In the genomic region with DNA sequence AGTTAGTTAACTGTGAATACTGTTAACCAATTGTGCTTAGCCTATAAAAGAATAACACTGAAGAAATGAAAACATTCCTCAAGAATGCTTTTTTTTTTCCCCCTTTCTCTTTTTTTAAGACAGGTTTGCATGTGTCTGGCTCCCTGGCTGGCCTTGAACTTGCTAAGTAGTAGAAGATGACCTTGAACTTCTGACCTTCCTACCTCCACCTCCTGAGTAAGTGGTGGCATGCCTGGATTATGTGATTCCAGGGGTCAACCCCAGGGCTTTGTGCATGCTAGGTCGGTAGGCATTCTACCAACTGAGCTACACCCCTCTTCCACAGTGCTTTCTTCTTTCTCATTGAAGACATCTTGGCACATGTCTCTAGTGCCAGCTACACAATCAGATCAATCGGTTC, we compare ENCODE assay signal across 17 mouse cellular contexts. TPM values are rescaled to one million over a fixed set of nuclear protein-coding genes. Genes with fewer than 3 reads are reported as not detected.
DNase-seq lines count a peak whose midpoint lies in the region; ATAC-seq lines count a peak whose summit lies in the region.
"Had no signal": no experiment of that assay in that cellular context is flagged by ENCODE, and none has a peak within 500 bp of the region (broad histone marks: within the 10 kb centered on the region; RNA-seq: fewer than 3 reads in every experiment).

No protein-coding gene starts in this region.

- DNase-seq in cerebellum, adult 9-11 months = peak; percentile 29
- no peak for DNase-seq in cerebellum, postnatal 25 days
- DNase-seq in hindbrain, embryonic 11.5 days (ENCODE audit: low spot score) = no peak
- no peak for DNase-seq in neural tube, embryonic 10.5 days (ENCODE audit: extremely low spot score, low spot score)
- DNase-seq in urinary bladder, postnatal 36 days (ENCODE audit: low spot score in 2 of 2) = no peak
- DNase-seq in lung, postnatal 25 days (ENCODE audit: low spot score) = no peak
- DNase-seq: gastrocnemius, postnatal 14 days; heart, postnatal 14 days; lung, postnatal 14 days had no signal

- H3K4me2 ChIP-seq in hindbrain, embryonic 16.5 days (ENCODE audit: low read length) = peak overlapping the region; percentile 95; the same call in 1 of the 2 replicates
- H3K4me2 ChIP-seq in hindbrain, embryonic 11.5 days (replicated peaks; ENCODE audit: low read depth, low read length) = no peak overlapping the region
- peak overlapping the region; percentile 74; the same call in 1 of the 2 replicates for H3K4me2 ChIP-seq in neural tube, embryonic 13.5 days

- no peaks in the 10 kb centered on the region for H3K9me3 ChIP-seq in hindbrain, embryonic 16.5 days (ENCODE audit: control insufficient read depth, low read length)
- no peaks in the 10 kb centered on the region for H3K9me3 ChIP-seq in hindbrain, embryonic 11.5 days (ENCODE audit: control insufficient read depth, low read length)
- no peaks in the 10 kb centered on the region for H3K9me3 ChIP-seq in neural tube, embryonic 13.5 days
- H3K9me3 ChIP-seq: embryonic facial prominence, embryonic 12.5 days; intestine, embryonic 15.5 days; midbrain, embryonic 12.5 days had no signal

- peaks cover 18% of the 10 kb centered on the region for H3K36me3 ChIP-seq in hindbrain, embryonic 16.5 days (ENCODE audit: control insufficient read depth, insufficient read depth, low read length)
- H3K36me3 ChIP-seq in hindbrain, embryonic 11.5 days (ENCODE audit: control insufficient read depth, insufficient read depth, low read length) = no peaks in the 10 kb centered on the region
- peaks cover 28% of the 10 kb centered on the region for H3K36me3 ChIP-seq in neural tube, embryonic 13.5 days

- H3K27me3 ChIP-seq in hindbrain, embryonic 16.5 days (replicated peaks; ENCODE audit: control insufficient read depth, insufficient read depth, low read length) = no peaks in the 10 kb centered on the region
- no peaks in the 10 kb centered on the region for H3K27me3 ChIP-seq in hindbrain, embryonic 11.5 days (ENCODE audit: control insufficient read depth, insufficient read depth, low read length)
- no peaks in the 10 kb centered on the region for H3K27me3 ChIP-seq in neural tube, embryonic 13.5 days
- H3K27me3 ChIP-seq: CH12.LX; embryonic facial prominence, embryonic 12.5 days; intestine, embryonic 15.5 days; midbrain, embryonic 12.5 days had no signal

- H3K4me3 ChIP-seq in hindbrain, embryonic 16.5 days (ENCODE audit: low read length) = no peak overlapping the region
- no peak overlapping the region for H3K4me3 ChIP-seq in hindbrain, embryonic 11.5 days (ENCODE audit: low read depth, low read length)
- H3K4me3 ChIP-seq in neural tube, embryonic 13.5 days = no peak overlapping the region

- peaks cover 14% of the 10 kb centered on the region for H3K4me1 ChIP-seq in hindbrain, embryonic 16.5 days (ENCODE audit: control insufficient read depth, insufficient read depth, low read depth, low read length)
- H3K4me1 ChIP-seq in hindbrain, embryonic 11.5 days (replicated peaks; ENCODE audit: control insufficient read depth, insufficient read depth, low read length) = 0 out of 2 replicates have a peak, but pooled peaks cover 3% of the 10 kb centered on the region
- peaks cover 19% of the 10 kb centered on the region for H3K4me1 ChIP-seq in neural tube, embryonic 13.5 days (replicated peaks)

- H3K27ac ChIP-seq in hindbrain, embryonic 16.5 days (ENCODE audit: low read depth, low read length) = no peak overlapping the region
- H3K27ac ChIP-seq in hindbrain, embryonic 11.5 days (ENCODE audit: low read depth, low read length) = no peak overlapping the region
- no peak overlapping the region for H3K27ac ChIP-seq in neural tube, embryonic 13.5 days (replicated peaks)
- H3K27ac ChIP-seq: intestine, embryonic 15.5 days had no signal

- 87% methylated on average over 2 of the region's 2 CpGs for WGBS in hindbrain, embryonic 16.5 days
- 93% methylated on average over 2 of the region's 2 CpGs for WGBS in hindbrain, embryonic 11.5 days
- WGBS in neural tube, embryonic 13.5 days = 84% methylated on average over 2 of the region's 2 CpGs

- H3K9ac ChIP-seq in hindbrain, embryonic 16.5 days (ENCODE audit: low read depth, low read length) = no peak overlapping the region
- H3K9ac ChIP-seq in hindbrain, embryonic 11.5 days (ENCODE audit: low read depth, low read length) = no peak overlapping the region
- H3K9ac ChIP-seq in neural tube, embryonic 13.5 days = no peak overlapping the region

- ATAC-seq in hindbrain, embryonic 16.5 days = no peak
- ATAC-seq in hindbrain, embryonic 11.5 days (ENCODE audit: low FRiP score) = no peak
- ATAC-seq in neural tube, embryonic 13.5 days (ENCODE audit: low read depth) = no peak

RNA-seq across cellular contexts. Expression of a gene that starts 1.3 kb away (rescaled TPM):
- 33.1 and 33.2 TPM in 2 replicates for polyA plus RNA-seq in hindbrain, embryonic 16.5 days (2015; fragmentation: Nextera tagmentation; extraction: Ambion mirVana)
- 26.3 and 31.5 TPM in 2 replicates for polyA plus RNA-seq in hindbrain, embryonic 11.5 days (2014; fragmentation: Nextera tagmentation; extraction: Ambion mirVana)
- 31.5 and 32.9 TPM in 2 replicates for polyA plus RNA-seq in neural tube, embryonic 13.5 days (2015; fragmentation: Nextera tagmentation; extraction: Ambion mirVana)

RNA-seq across cellular contexts. Expression of a gene that starts 29.4 kb away (rescaled TPM):
- polyA plus RNA-seq in hindbrain, embryonic 16.5 days (2015; fragmentation: Nextera tagmentation; extraction: Ambion mirVana) = 53.0 and 61.1 TPM in 2 replicates
- 18.5 and 19.9 TPM in 2 replicates for polyA plus RNA-seq in hindbrain, embryonic 11.5 days (2014; fragmentation: Nextera tagmentation; extraction: Ambion mirVana)
- 44.8 and 45.2 TPM in 2 replicates for polyA plus RNA-seq in neural tube, embryonic 13.5 days (2015; fragmentation: Nextera tagmentation; extraction: Ambion mirVana)

RNA-seq across cellular contexts. Expression of a gene that starts 29.4 kb away (rescaled TPM):
- 514 and 534 TPM in 2 replicates for polyA plus RNA-seq in hindbrain, embryonic 16.5 days (2015; fragmentation: Nextera tagmentation; extraction: Ambion mirVana)
- 756 and 797 TPM in 2 replicates for polyA plus RNA-seq in hindbrain, embryonic 11.5 days (2014; fragmentation: Nextera tagmentation; extraction: Ambion mirVana)
- polyA plus RNA-seq in neural tube, embryonic 13.5 days (2015; fragmentation: Nextera tagmentation; extraction: Ambion mirVana) = 695 and 718 TPM in 2 replicates

RNA-seq across cellular contexts. Expression of a gene that starts 32.6 kb away (rescaled TPM):
- polyA plus RNA-seq in hindbrain, embryonic 16.5 days (2015; fragmentation: Nextera tagmentation; extraction: Ambion mirVana) = 2.1 and 2.7 TPM in 2 replicates
- 2.6 and 2.7 TPM in 2 replicates for polyA plus RNA-seq in hindbrain, embryonic 11.5 days (2014; fragmentation: Nextera tagmentation; extraction: Ambion mirVana)
- 2.5 TPM in 2 replicates for polyA plus RNA-seq in neural tube, embryonic 13.5 days (2015; fragmentation: Nextera tagmentation; extraction: Ambion mirVana)
- polyA plus RNA-seq: kidney, embryonic 16.5 days; liver, adult 2 months had no signal

RNA-seq across cellular contexts. Expression of a gene that starts 46.9 kb away (rescaled TPM):
- polyA plus RNA-seq in hindbrain, embryonic 16.5 days (2015; fragmentation: Nextera tagmentation; extraction: Ambion mirVana) = 9.3 and 17.8 TPM in 2 replicates
- polyA plus RNA-seq in hindbrain, embryonic 11.5 days (2014; fragmentation: Nextera tagmentation; extraction: Ambion mirVana) = 13.5 and 14.6 TPM in 2 replicates
- 19.7 and 20.6 TPM in 2 replicates for polyA plus RNA-seq in neural tube, embryonic 13.5 days (2015; fragmentation: Nextera tagmentation; extraction: Ambion mirVana)
